Mouse (Mus musculus) embryonic facial prominence, embryonic 14.5 days (tissue): ENCODE measurements around the gene Pyy. TPM values are rescaled to one million over a fixed set of nuclear protein-coding genes. Genes with fewer than 3 reads are reported as not detected.
A peak's percentile ranks its signal among the peaks of the same experiment; 100 is the strongest.

Source experiments
- ATAC-seq: fragments of 200-750 bp; cut with Nextera tagmentation; 2 replicates; pipeline ENCODE4 v1.8.0; 2017; ENCODE audit warnings: low read depth, moderate number of reproducible peaks, moderate TSS enrichment
- DNase-seq: peaks from one replicate; pipeline ENCODE4 v3.0.0-alpha.2; 2015; ENCODE audit warnings: low spot score
- H3K27ac ChIP-seq: fragments of 300-500 bp; sonication (generic); replicated peaks from 2 replicates; pipeline ENCODE4 v1.5.1; 2014; ENCODE audit warnings: low read depth, mild to moderate bottlenecking, low read length, moderate library complexity
- H3K27me3 ChIP-seq: fragments of 300-500 bp; sonication (generic); replicated peaks from 2 replicates; pipeline ENCODE4 v1.6.1; 2014; ENCODE audit warnings: low read length; ENCODE audit not compliant: control insufficient read depth, insufficient read depth
- H3K36me3 ChIP-seq: fragments of 300-500 bp; sonication (generic); 2 replicates; pipeline ENCODE4 v1.6.1; 2014; ENCODE audit warnings: low read length, mixed read lengths; ENCODE audit not compliant: control insufficient read depth, insufficient read depth
- H3K4me1 ChIP-seq: fragments of 300-500 bp; sonication (generic); 2 replicates; pipeline ENCODE4 v1.6.1; 2014; ENCODE audit warnings: antibody characterized with exemption, low read length; ENCODE audit not compliant: control insufficient read depth, insufficient read depth
- H3K4me2 ChIP-seq: fragments of 300-500 bp; sonication (generic); 2 replicates; pipeline ENCODE4 v1.6.1; 2014; ENCODE audit warnings: low read depth, mild to moderate bottlenecking, low read length, moderate library complexity, mixed read lengths
- H3K4me3 ChIP-seq: fragments of 300-500 bp; sonication (generic); 2 replicates; pipeline ENCODE4 v1.5.1; 2014; ENCODE audit warnings: low read depth, mild to moderate bottlenecking, low read length
- H3K9ac ChIP-seq: fragments of 300-500 bp; sonication (generic); 2 replicates; pipeline ENCODE4 v1.6.1; 2014; ENCODE audit warnings: low read depth, mild to moderate bottlenecking, low read length, moderate library complexity, mixed read lengths
- H3K9me3 ChIP-seq: fragments of 300-500 bp; sonication (generic); 2 replicates; pipeline ENCODE4 v1.6.1; 2016; ENCODE audit warnings: low read length; ENCODE audit not compliant: control insufficient read depth
- WGBS: fragments of 180-500 bp; shearing (Covaris S2); extraction: QIAGEN DNeasy Blood & Tissue Kit; methylation state at CpG from one replicate; pipeline ENCODE4 v1.1.7; 2014; 5-methylcytosine and 5-hydroxymethylcytosine counted together
- polyA plus RNA-seq: library from polyadenylated mRNA; unstranded; fragments of >200 nt; fragmentation: Nextera tagmentation; extraction: Ambion mirVana; gene quantifications from 2 replicates; pipeline ENCODE4 v1.2.1, GENCODE M21; 2014

Gene Pyy
- polyA plus RNA-seq, 1 experiment from 2014 or later, result 0.58 TPM

GRCm38 (mm10) chr11:102069633-102070032 is 38.0 kb downstream of the Pyy start:
- 47% methylated on average over 11 of the region's 11 CpGs for WGBS
- Histone ChIP-seq H3K27me3 (no peaks in the 10 kb centered on the region), H3K4me1 (peaks cover 5% of the 10 kb centered on the region; the same call in 1 of the 2 replicates), H3K36me3 (no peaks in the 10 kb centered on the region), H3K4me3 (no peak overlapping the region), H3K9me3 (no peaks in the 10 kb centered on the region), H3K4me2 (no peak overlapping the region), H3K9ac (no peak overlapping the region), H3K27ac (no peak overlapping the region)
- no peak for DNase-seq
- no peak for ATAC-seq

GRCm38 (mm10) chr11:102068969-102069368 is 38.7 kb downstream of the Pyy start:
- peak; percentile 21 for DNase-seq
- Histone ChIP-seq H3K27me3 (no peaks in the 10 kb centered on the region), H3K36me3 (0 out of 2 replicates have a peak, but pooled peaks cover 3% of the 10 kb centered on the region), H3K27ac (no peak overlapping the region), H3K4me2 (no peak overlapping the region), H3K9me3 (no peaks in the 10 kb centered on the region), H3K4me1 (peaks cover 5% of the 10 kb centered on the region; the same call in 1 of the 2 replicates), H3K9ac (no peak overlapping the region), H3K4me3 (no peak overlapping the region)
- WGBS, result 29% methylated on average over 2 of the region's 2 CpGs
- ATAC-seq, result no peak

GRCm38 (mm10) chr11:102063076-102063475 is 44.6 kb downstream of the Pyy start:
- 72% methylated on average over 12 of the region's 13 CpGs for WGBS
- Histone ChIP-seq H3K4me3 (no peak overlapping the region), H3K4me2 (no peak overlapping the region), H3K4me1 (no peaks in the 10 kb centered on the region), H3K27ac (no peak overlapping the region), H3K36me3 (0 out of 2 replicates have a peak, but pooled peaks cover 32% of the 10 kb centered on the region), H3K27me3 (peaks cover 8% of the 10 kb centered on the region), H3K9me3 (no peaks in the 10 kb centered on the region), H3K9ac (no peak overlapping the region)
- ATAC-seq, result no peak
- DNase-seq, result no peak

GRCm38 (mm10) chr11:102061941-102062473 is 45.6 kb downstream of the Pyy start:
- DNase-seq (no peak), ATAC-seq (no peak)
- H3K27ac ChIP-seq, result no peak overlapping the region
- peak overlapping the region; percentile 82; the same call in 1 of the 2 replicates for H3K4me2 ChIP-seq
- 0 out of 2 replicates have a peak, but pooled peaks cover 37% of the 10 kb centered on the region for H3K36me3 ChIP-seq
- no peaks in the 10 kb centered on the region for H3K4me1 ChIP-seq
- WGBS, result 33% methylated on average over 14 of the region's 16 CpGs
- peaks cover 8% of the 10 kb centered on the region for H3K27me3 ChIP-seq
- H3K4me3 ChIP-seq, result no peak overlapping the region
- H3K9ac ChIP-seq, result no peak overlapping the region
- H3K9me3 ChIP-seq, result no peaks in the 10 kb centered on the region

GRCm38 (mm10) chr11:102061236-102061940 is 46.2 kb downstream of the Pyy start:
- H3K4me3 ChIP-seq, result peak overlapping the region; percentile 35
- no peaks in the 10 kb centered on the region for H3K4me1 ChIP-seq
- 0 out of 2 replicates have a peak, but pooled peaks cover 37% of the 10 kb centered on the region for H3K36me3 ChIP-seq
- 4% methylated on average over 23 of the region's 23 CpGs for WGBS
- peaks cover 8% of the 10 kb centered on the region for H3K27me3 ChIP-seq
- ATAC-seq (peak; percentile 64), DNase-seq (peak; percentile 83)
- peak overlapping the region; percentile 82 for H3K4me2 ChIP-seq
- H3K9me3 ChIP-seq, result no peaks in the 10 kb centered on the region
- H3K9ac ChIP-seq, result peak overlapping the region; percentile 39; the same call in 1 of the 2 replicates
- no peak overlapping the region for H3K27ac ChIP-seq

Other genes starting within 250 kb of the Pyy start
- 12.7 and 16.7 TPM in 2 replicates for gene Meox1, start 213.5 kb downstream of the Pyy start, polyA plus RNA-seq
- gene Sost, start 140.8 kb downstream of the Pyy start, polyA plus RNA-seq, result not detected in 2 replicates
- gene Cfap97d1, start 123.6 kb downstream of the Pyy start, polyA plus RNA-seq, result not detected in 2 replicates
- gene Dusp3, start 120.8 kb downstream of the Pyy start, polyA plus RNA-seq, result 33.3 and 38.3 TPM in 2 replicates
- 6.3 and 6.4 TPM in 2 replicates for gene Mpp3, start 79.4 kb downstream of the Pyy start, polyA plus RNA-seq
- 0.70 and 0.85 TPM in 2 replicates for gene Cd300lg, start 66.3 kb downstream of the Pyy start, polyA plus RNA-seq
- gene Mpp2, start 19.3 kb downstream of the Pyy start, polyA plus RNA-seq, result 7.6 and 8.4 TPM in 2 replicates
- gene Ppy, start 6.5 kb downstream of the Pyy start, polyA plus RNA-seq, result not detected in 2 replicates
- gene Nags, start 37.7 kb upstream of the Pyy start, polyA plus RNA-seq, result 0.28 and 0.49 TPM in 2 replicates
- gene Tmem101, start 48.6 kb upstream of the Pyy start, polyA plus RNA-seq, result 30.0 and 31.1 TPM in 2 replicates
- 92.9 and 98.4 TPM in 2 replicates for gene Lsm12, start 77.5 kb upstream of the Pyy start, polyA plus RNA-seq
- 27.9 and 29.3 TPM in 2 replicates for gene G6pc3, start 81.8 kb upstream of the Pyy start, polyA plus RNA-seq
- gene Hdac5, start 122.3 kb upstream of the Pyy start, polyA plus RNA-seq, result 44.0 and 47.2 TPM in 2 replicates
- gene BC030867, start 141.1 kb upstream of the Pyy start, polyA plus RNA-seq, result 11.7 and 12.6 TPM in 2 replicates
- gene Asb16, start 160.9 kb upstream of the Pyy start, polyA plus RNA-seq, result 0.25 and 0.33 TPM in 2 replicates
- 49.8 and 55.9 TPM in 2 replicates for gene Tmub2, start 177.1 kb upstream of the Pyy start, polyA plus RNA-seq
- 19.5 and 20.8 TPM in 2 replicates for gene Atxn7l3, start 188.8 kb upstream of the Pyy start, polyA plus RNA-seq
- gene Ubtf, start 211.9 kb upstream of the Pyy start, polyA plus RNA-seq, result 73.3 and 83.9 TPM in 2 replicates